Mouse (Mus musculus): Measurements from ENCODE around the gene Zkscan14. TPM values are rescaled to one million over a fixed set of nuclear protein-coding genes. Genes with fewer than 3 reads are reported as not detected.

Zkscan14 gene
- total and polyA plus RNA-seq, 2 experiments from 2014 or later = 8.6 to 12.5 TPM

DNA sequence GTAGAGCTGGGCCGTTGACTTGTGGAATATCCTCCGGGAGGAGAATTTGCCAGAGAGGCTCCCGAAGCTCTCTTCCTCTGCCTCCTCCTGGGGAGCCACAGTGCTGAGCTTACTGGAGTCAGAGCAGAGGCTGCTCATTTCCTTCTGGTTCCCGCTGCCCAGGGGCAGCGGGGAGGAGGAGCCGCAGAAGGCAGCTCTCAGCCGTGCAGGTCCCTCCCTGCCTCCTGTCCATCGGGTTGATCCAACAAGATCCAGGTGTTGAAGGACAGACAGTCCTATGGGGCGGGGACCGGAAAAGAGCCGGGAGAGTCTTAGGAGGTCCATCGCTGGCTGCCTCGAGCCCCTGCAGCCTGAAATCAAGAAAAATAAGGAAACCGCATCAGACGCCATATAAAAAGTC is 36.5 kb downstream of the Zkscan14 start:
- no peak for TF ChIP-seq CTCF (IDR thresholded peaks at IDR 0.05; ENCODE audit: low read depth)
- ATAC-seq = no peak
- 93% methylated on average over 15 of the region's 15 CpGs for WGBS

DNA sequence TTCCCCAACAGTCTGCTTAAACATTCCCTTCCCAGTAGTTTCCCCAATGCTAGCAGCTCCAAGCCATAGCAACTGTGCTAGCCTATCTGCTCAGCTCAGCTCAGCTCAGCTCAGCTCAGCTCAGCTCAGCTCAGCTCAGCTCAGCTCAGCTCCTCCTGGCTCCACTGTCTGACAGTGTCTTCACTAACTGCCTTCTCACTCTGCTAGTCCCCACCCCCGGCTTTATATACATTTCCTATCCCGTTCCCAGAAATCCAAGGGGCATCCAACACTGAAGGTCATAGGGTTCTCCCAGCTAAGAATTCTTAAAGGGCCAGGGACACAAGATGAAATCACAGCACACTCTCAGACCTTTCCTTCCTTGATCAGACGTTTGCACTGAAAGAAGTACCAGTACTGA is 37.0 kb downstream of the Zkscan14 start:
- ATAC-seq = no peak
- no peak overlapping the region for H3K4me3 ChIP-seq (ENCODE audit: low read length)
- H3K9ac ChIP-seq (replicated peaks; ENCODE audit: low read length) = no peak overlapping the region
- H3K27me3 ChIP-seq (ENCODE audit: insufficient read depth, low read length) = no peaks in the 10 kb centered on the region
- H3K9me3 ChIP-seq (ENCODE audit: low read length) = no peaks in the 10 kb centered on the region
- WGBS = 63% methylated on average over 3 of the region's 3 CpGs
- H3K4me1 ChIP-seq (ENCODE audit: insufficient read depth, low read length) = peaks cover 13% of the 10 kb centered on the region
- H3K27ac ChIP-seq = no peak overlapping the region
- no peak for DNase-seq (ENCODE audit: low spot score)
- H3K4me2 ChIP-seq (ENCODE audit: low read depth, low read length) = no peak overlapping the region
- peaks cover 29% of the 10 kb centered on the region for H3K36me3 ChIP-seq (ENCODE audit: insufficient read depth, low read length)
- TF ChIP-seq CTCF (IDR thresholded peaks at IDR 0.05; ENCODE audit: low read depth) = no peak

More for the DNA sequence above, 36.5 kb downstream of the Zkscan14 start:
- Histone ChIP-seq H3K9ac (replicated peaks; ENCODE audit: low read length) (no peak overlapping the region), H3K4me1 (ENCODE audit: insufficient read depth, low read length) (peaks cover 13% of the 10 kb centered on the region), H3K27ac (no peak overlapping the region), H3K27me3 (ENCODE audit: insufficient read depth, low read length) (no peaks in the 10 kb centered on the region), H3K9me3 (ENCODE audit: low read length) (no peaks in the 10 kb centered on the region), H3K36me3 (ENCODE audit: insufficient read depth, low read length) (peaks cover 24% of the 10 kb centered on the region), H3K4me3 (ENCODE audit: low read length) (no peak overlapping the region), H3K4me2 (ENCODE audit: low read depth, low read length) (no peak overlapping the region)
- no peak for DNase-seq (ENCODE audit: low spot score)

DNA sequence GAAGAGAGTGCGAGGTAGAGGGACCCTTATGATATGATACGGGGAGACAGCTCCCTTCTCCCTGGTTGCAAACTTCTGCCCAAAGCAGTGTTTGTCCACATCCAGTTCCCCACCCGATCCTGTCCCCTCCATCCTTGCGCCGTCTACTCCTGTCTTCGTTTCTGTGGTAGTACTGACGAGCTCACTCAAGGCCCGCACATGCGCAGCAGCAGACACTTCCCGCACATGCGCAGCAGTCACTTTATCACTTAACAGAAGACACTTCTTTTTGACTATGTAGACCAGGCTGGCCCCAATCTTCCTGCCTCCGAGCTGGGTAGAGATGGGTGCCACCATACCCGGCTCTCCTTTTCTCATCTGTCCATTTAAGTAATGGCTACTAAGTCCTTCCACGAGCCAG is 40.3 kb downstream of the Zkscan14 start:
- Histone ChIP-seq H3K4me1 (ENCODE audit: insufficient read depth, low read length) (peaks cover 7% of the 10 kb centered on the region), H3K27ac (no peak overlapping the region), H3K9me3 (ENCODE audit: low read length) (no peaks in the 10 kb centered on the region), H3K4me2 (ENCODE audit: low read depth, low read length) (no peak overlapping the region), H3K4me3 (ENCODE audit: low read length) (no peak overlapping the region), H3K36me3 (ENCODE audit: insufficient read depth, low read length) (peaks cover 50% of the 10 kb centered on the region), H3K27me3 (ENCODE audit: insufficient read depth, low read length) (no peaks in the 10 kb centered on the region), H3K9ac (replicated peaks; ENCODE audit: low read length) (no peak overlapping the region)
- ATAC-seq = no peak
- no peak for TF ChIP-seq CTCF (IDR thresholded peaks at IDR 0.05; ENCODE audit: low read depth)
- no peak for DNase-seq (ENCODE audit: low spot score)
- 96% methylated on average over 14 of the region's 14 CpGs for WGBS

DNA sequence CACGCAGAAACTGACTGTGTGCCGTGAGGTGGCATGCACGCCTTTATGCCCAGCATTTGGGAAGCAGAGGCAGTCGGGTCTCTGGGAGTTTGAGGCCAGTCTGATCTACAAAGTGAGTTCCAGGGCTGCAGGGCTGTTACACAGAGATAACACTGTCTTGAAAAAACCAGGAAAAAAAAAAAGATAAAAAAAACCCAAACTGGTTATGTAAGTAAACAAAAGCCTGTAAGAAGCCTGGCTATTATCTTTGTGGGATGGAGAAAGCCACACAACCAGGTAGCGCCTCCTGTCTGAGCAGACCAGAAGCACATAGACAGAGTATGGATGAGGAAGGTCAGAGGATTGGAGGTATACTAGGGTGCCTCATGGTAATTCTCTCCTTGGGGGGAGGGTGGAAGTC is 49.0 kb downstream of the Zkscan14 start:
- DNase-seq (ENCODE audit: low spot score) = no peak
- no peak overlapping the region for H3K9ac ChIP-seq (replicated peaks; ENCODE audit: low read length)
- H3K4me2 ChIP-seq (ENCODE audit: low read depth, low read length) = no peak overlapping the region
- H3K36me3 ChIP-seq (ENCODE audit: insufficient read depth, low read length) = peaks cover 51% of the 10 kb centered on the region
- H3K4me3 ChIP-seq (ENCODE audit: low read length) = no peak overlapping the region
- H3K9me3 ChIP-seq (ENCODE audit: low read length) = no peaks in the 10 kb centered on the region
- no peaks in the 10 kb centered on the region for H3K27me3 ChIP-seq (ENCODE audit: insufficient read depth, low read length)
- 92% methylated on average over 5 of the region's 5 CpGs for WGBS
- H3K4me1 ChIP-seq (ENCODE audit: insufficient read depth, low read length) = no peaks in the 10 kb centered on the region
- no peak for TF ChIP-seq CTCF (IDR thresholded peaks at IDR 0.05; ENCODE audit: low read depth)
- H3K27ac ChIP-seq = no peak overlapping the region
- ATAC-seq = no peak

DNA sequence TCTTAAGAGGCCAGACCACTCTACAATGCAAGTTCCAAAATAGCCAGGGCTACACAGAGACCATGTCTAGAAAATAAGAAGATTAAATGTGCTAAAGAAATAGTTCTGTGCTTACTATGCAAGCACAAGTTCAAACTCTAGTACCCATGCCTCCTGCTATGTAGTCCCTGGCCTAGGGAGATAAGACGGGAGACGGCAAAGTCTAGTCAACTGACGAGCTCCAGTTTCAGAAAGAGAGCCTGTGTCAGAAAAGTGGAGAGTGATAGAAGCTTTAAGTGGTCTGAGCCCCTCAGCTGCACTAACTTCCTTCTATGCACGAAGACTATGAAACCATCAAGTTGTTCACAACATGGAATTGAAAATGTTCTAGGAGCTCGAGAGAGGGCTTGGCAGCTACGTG is 52.4 kb downstream of the Zkscan14 start:
- Histone ChIP-seq H3K4me3 (ENCODE audit: low read length) (no peak overlapping the region), H3K27me3 (ENCODE audit: insufficient read depth, low read length) (no peaks in the 10 kb centered on the region), H3K9me3 (ENCODE audit: low read length) (no peaks in the 10 kb centered on the region), H3K9ac (replicated peaks; ENCODE audit: low read length) (no peak overlapping the region), H3K36me3 (ENCODE audit: insufficient read depth, low read length) (peaks cover 70% of the 10 kb centered on the region), H3K4me1 (ENCODE audit: insufficient read depth, low read length) (no peaks in the 10 kb centered on the region), H3K4me2 (ENCODE audit: low read depth, low read length) (no peak overlapping the region), H3K27ac (no peak overlapping the region)
- 92% methylated on average over 6 of the region's 6 CpGs for WGBS
- ATAC-seq (no peak), DNase-seq (ENCODE audit: low spot score) (no peak)
- no peak for TF ChIP-seq CTCF (IDR thresholded peaks at IDR 0.05; ENCODE audit: low read depth)

DNA sequence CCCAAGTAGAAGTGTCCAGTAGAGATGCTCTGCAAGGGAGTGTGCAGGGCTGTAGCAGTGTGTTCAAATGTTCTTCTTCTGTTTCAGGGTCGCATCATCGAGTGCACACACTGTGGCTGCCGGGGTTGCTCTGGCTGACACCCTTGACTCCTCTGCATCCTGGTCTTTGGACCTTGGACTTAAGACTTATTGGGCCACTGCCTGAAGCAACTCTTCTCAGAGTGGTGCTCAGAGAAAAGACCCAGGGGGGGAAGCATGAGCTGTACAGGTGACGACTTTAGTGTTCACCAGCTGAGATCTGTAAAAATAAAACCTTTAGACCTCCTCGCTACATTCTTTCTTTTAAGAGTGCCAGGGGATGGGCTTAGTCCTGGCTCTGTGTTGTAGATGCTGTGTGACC is 53.9 kb downstream of the Zkscan14 start:
- no peak for TF ChIP-seq CTCF (IDR thresholded peaks at IDR 0.05; ENCODE audit: low read depth)
- no peaks in the 10 kb centered on the region for H3K4me1 ChIP-seq (ENCODE audit: insufficient read depth, low read length)
- DNase-seq (ENCODE audit: low spot score) = no peak

More for the DNA sequence above, 53.9 kb downstream of the Zkscan14 start:
- peaks cover 75% of the 10 kb centered on the region for H3K36me3 ChIP-seq (ENCODE audit: insufficient read depth, low read length)
- no peaks in the 10 kb centered on the region for H3K9me3 ChIP-seq (ENCODE audit: low read length)
- no peaks in the 10 kb centered on the region for H3K27me3 ChIP-seq (ENCODE audit: insufficient read depth, low read length)
- H3K9ac ChIP-seq (replicated peaks; ENCODE audit: low read length) = no peak overlapping the region
- no peak overlapping the region for H3K4me2 ChIP-seq (ENCODE audit: low read depth, low read length)
- no peak overlapping the region for H3K27ac ChIP-seq
- 88% methylated on average over 5 of the region's 5 CpGs for WGBS
- ATAC-seq = no peak
- no peak overlapping the region for H3K4me3 ChIP-seq (ENCODE audit: low read length)

Other genes starting within 250 kb of the Zkscan14 start
- 57.9 and 58.1 TPM in 2 replicates for gene Smurf1, start 236.0 kb downstream of the Zkscan14 start, total RNA-seq (2014; rRNA removed)
- gene Smurf1, start 236.0 kb downstream of the Zkscan14 start, polyA plus RNA-seq (2015; fragmentation: Nextera tagmentation; extraction: Ambion mirVana) = 19.5 and 22.6 TPM in 2 replicates
- gene Gm4871, start 169.1 kb downstream of the Zkscan14 start, total RNA-seq (2014; rRNA removed) = not detected in 2 replicates
- gene Gm4871, start 169.1 kb downstream of the Zkscan14 start, polyA plus RNA-seq (2015; fragmentation: Nextera tagmentation; extraction: Ambion mirVana) = not detected in 2 replicates
- gene 1700018F24Rik, start 158.9 kb downstream of the Zkscan14 start, total RNA-seq (2014; rRNA removed) = not detected in 2 replicates
- not detected in 2 replicates for gene 1700018F24Rik, start 158.9 kb downstream of the Zkscan14 start, polyA plus RNA-seq (2015; fragmentation: Nextera tagmentation; extraction: Ambion mirVana)
- gene Arpc1a, start 118.0 kb downstream of the Zkscan14 start, total RNA-seq (2014; rRNA removed) = 157 and 163 TPM in 2 replicates
- 220 and 221 TPM in 2 replicates for gene Arpc1a, start 118.0 kb downstream of the Zkscan14 start, polyA plus RNA-seq (2015; fragmentation: Nextera tagmentation; extraction: Ambion mirVana)
- gene Kpna7, start 117.8 kb downstream of the Zkscan14 start, total RNA-seq (2014; rRNA removed) = not detected in 2 replicates
- 0.09 TPM in 1 of 2 replicates, not detected in the other for gene Kpna7, start 117.8 kb downstream of the Zkscan14 start, polyA plus RNA-seq (2015; fragmentation: Nextera tagmentation; extraction: Ambion mirVana)
- gene Arpc1b, start 87.7 kb downstream of the Zkscan14 start, total RNA-seq (2014; rRNA removed) = 36.4 and 53.3 TPM in 2 replicates
- 73.6 and 84.9 TPM in 2 replicates for gene Arpc1b, start 87.7 kb downstream of the Zkscan14 start, polyA plus RNA-seq (2015; fragmentation: Nextera tagmentation; extraction: Ambion mirVana)
- gene Pdap1, start 61.6 kb downstream of the Zkscan14 start, total RNA-seq (2014; rRNA removed) = 22.6 and 26.0 TPM in 2 replicates
- 124 and 137 TPM in 2 replicates for gene Pdap1, start 61.6 kb downstream of the Zkscan14 start, polyA plus RNA-seq (2015; fragmentation: Nextera tagmentation; extraction: Ambion mirVana)
- gene Bud31, start 61.5 kb downstream of the Zkscan14 start, total RNA-seq (2014; rRNA removed) = 62.5 and 63.1 TPM in 2 replicates
- gene Bud31, start 61.5 kb downstream of the Zkscan14 start, polyA plus RNA-seq (2015; fragmentation: Nextera tagmentation; extraction: Ambion mirVana) = 161 and 165 TPM in 2 replicates
- gene Ptcd1, start 34.8 kb downstream of the Zkscan14 start, total RNA-seq (2014; rRNA removed) = 27.8 and 28.6 TPM in 2 replicates
- gene Ptcd1, start 34.8 kb downstream of the Zkscan14 start, polyA plus RNA-seq (2015; fragmentation: Nextera tagmentation; extraction: Ambion mirVana) = 16.9 and 17.5 TPM in 2 replicates
- gene Cpsf4, start 34.7 kb downstream of the Zkscan14 start, total RNA-seq (2014; rRNA removed) = 33.1 and 48.1 TPM in 2 replicates
- 37.8 and 40.1 TPM in 2 replicates for gene Cpsf4, start 34.7 kb downstream of the Zkscan14 start, polyA plus RNA-seq (2015; fragmentation: Nextera tagmentation; extraction: Ambion mirVana)
- 116 and 144 TPM in 2 replicates for gene Atp5j2, start 9.8 kb downstream of the Zkscan14 start, total RNA-seq (2014; rRNA removed)
- 727 and 733 TPM in 2 replicates for gene Atp5j2, start 9.8 kb downstream of the Zkscan14 start, polyA plus RNA-seq (2015; fragmentation: Nextera tagmentation; extraction: Ambion mirVana)
- 14.7 and 15.3 TPM in 2 replicates for gene Zkscan5, start 2.7 kb upstream of the Zkscan14 start, total RNA-seq (2014; rRNA removed)
- 11.1 and 12.4 TPM in 2 replicates for gene Zkscan5, start 2.7 kb upstream of the Zkscan14 start, polyA plus RNA-seq (2015; fragmentation: Nextera tagmentation; extraction: Ambion mirVana)
- gene Zfp655, start 29.8 kb upstream of the Zkscan14 start, total RNA-seq (2014; rRNA removed) = 21.0 and 21.5 TPM in 2 replicates
- 25.2 and 25.5 TPM in 2 replicates for gene Zfp655, start 29.8 kb upstream of the Zkscan14 start, polyA plus RNA-seq (2015; fragmentation: Nextera tagmentation; extraction: Ambion mirVana)
- gene Zscan25, start 78.6 kb upstream of the Zkscan14 start, total RNA-seq (2014; rRNA removed) = 21.2 and 25.5 TPM in 2 replicates
- gene Zscan25, start 78.6 kb upstream of the Zkscan14 start, polyA plus RNA-seq (2015; fragmentation: Nextera tagmentation; extraction: Ambion mirVana) = 0.83 and 0.92 TPM in 2 replicates
- not detected in 2 replicates for gene Cyp3a57, start 143.4 kb upstream of the Zkscan14 start, total RNA-seq (2014; rRNA removed)
- not detected in 2 replicates for gene Cyp3a57, start 143.4 kb upstream of the Zkscan14 start, polyA plus RNA-seq (2015; fragmentation: Nextera tagmentation; extraction: Ambion mirVana)